Mouse (Mus musculus): ENCODE measurements around the gene Rfng. TPM values are rescaled to one million over a fixed set of nuclear protein-coding genes. Genes with fewer than 3 reads are reported as not detected.

The Rfng gene
- total and polyA plus RNA-seq, 3 experiments: 12.7 to 40.7 TPM; not detected in 1

DNA sequence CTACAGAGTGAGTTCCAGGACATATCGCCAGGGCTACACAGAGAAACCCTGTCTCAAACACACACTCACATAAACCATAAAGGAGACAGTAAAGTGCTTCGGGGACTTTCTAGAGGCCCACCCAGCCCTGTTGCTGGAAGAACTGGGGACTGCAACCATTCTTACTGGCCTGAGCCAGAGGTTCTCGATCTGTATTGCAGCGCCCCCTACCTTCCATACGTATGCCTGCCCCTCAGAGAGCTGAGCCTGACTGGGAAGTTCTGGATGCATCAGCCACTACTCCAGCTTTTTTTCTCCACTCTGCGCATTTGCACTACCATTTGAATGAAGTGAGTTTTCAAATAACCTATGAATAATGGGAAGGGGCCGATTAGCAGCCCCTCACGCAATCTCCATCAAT lies 34.6 kb downstream of the Rfng start:
- Histone ChIP-seq H3K4me1 (ENCODE audit: control insufficient read depth in 1 of 2, insufficient read depth in 2 of 2, low read length in 2 of 2) (no peaks in the 10 kb centered on the region; a peak in 2 of 4 replicates), H3K9ac (ENCODE audit: control insufficient read depth, low read depth, low read length, poor library complexity, severe bottlenecking) (no peak overlapping the region), H3K36me3 (ENCODE audit: control insufficient read depth in 1 of 2, insufficient read depth in 2 of 2, low read length in 2 of 2) (no peaks in the 10 kb centered on the region), H3K79me2 (ENCODE audit: control insufficient read depth, insufficient read depth, low read length, poor library complexity) (no peaks in the 10 kb centered on the region), H3K4me3 (ENCODE audit: control insufficient read depth in 1 of 2, insufficient read depth in 1 of 2, low read depth in 2 of 2, low read length in 2 of 2) (no peak overlapping the region), H3K9me3 (replicated peaks; ENCODE audit: insufficient read depth, low read length) (no peaks in the 10 kb centered on the region), H3K27me3 (ENCODE audit: control insufficient read depth in 1 of 2, insufficient read depth in 2 of 2, low read length in 2 of 2) (0 out of 4 replicates have a peak, but pooled peaks cover 0 to 4% of the 10 kb centered on the region in 2 experiments), H3K27ac (ENCODE audit: control insufficient read depth, low read depth, low read length) (no peak overlapping the region)
- peak; percentile 66 for DNase-seq (ENCODE audit: low read depth, low spot score)
- TF ChIP-seq ZKSCAN1 (IDR thresholded peaks at IDR 0.05; ENCODE audit: low read depth, low read length): no peak
- no peak for TF ChIP-seq KAT2A (conservative IDR thresholded peaks at IDR 0.05; ENCODE audit: low read depth, low read length)
- no peak for TF ChIP-seq JUND (IDR thresholded peaks at IDR 0.05; ENCODE audit: low read depth, low read length)
- no peak for TF ChIP-seq TAL1 (IDR thresholded peaks at IDR 0.05; ENCODE audit: low read length)
- peak; percentile 29; the same call in 1 of the 2 replicates for TF ChIP-seq ZC3H11A (IDR thresholded peaks at IDR 0.05; ENCODE audit: low read depth, low read length)
- TF ChIP-seq MEF2A (IDR thresholded peaks at IDR 0.05; ENCODE audit: extremely low read depth, insufficient replicate concordance, low read depth, low read length, poor library complexity, severe bottlenecking): no peak
- no peak for TF ChIP-seq CHD1 (IDR thresholded peaks at IDR 0.05; ENCODE audit: low read depth, low read length)
- no peak for TF ChIP-seq EP300 (IDR thresholded peaks at IDR 0.05; ENCODE audit: low read depth in 1 of 2, low read length in 2 of 2)
- TF ChIP-seq GATA1 (IDR thresholded peaks at IDR 0.05; ENCODE audit: low read depth, low read length): no peak
- TF ChIP-seq RAD21 (IDR thresholded peaks at IDR 0.05; ENCODE audit: low read depth, low read length): peak; percentile 64
- no peak for TF ChIP-seq BHLHE40 (IDR thresholded peaks at IDR 0.05; ENCODE audit: borderline replicate concordance, low read depth, low read length)
- TF ChIP-seq MAFK (IDR thresholded peaks at IDR 0.05; ENCODE audit: borderline replicate concordance, low read depth, low read length): no peak
- no peak for TF ChIP-seq CHD2 (IDR thresholded peaks at IDR 0.05; ENCODE audit: low read length)
- TF ChIP-seq E2F4 (IDR thresholded peaks at IDR 0.05; ENCODE audit: borderline replicate concordance, low read depth, low read length): no peak
- no peak for TF ChIP-seq MYB (IDR thresholded peaks at IDR 0.05; ENCODE audit: low read depth, low read length)
- TF ChIP-seq CTCF (IDR thresholded peaks at IDR 0.05 in 2 of 3, conservative IDR thresholded peaks at IDR 0.05 in 1 of 3; ENCODE audit: control insufficient read depth in 1 of 3, insufficient read depth in 1 of 3, low read depth in 2 of 3, low read length in 3 of 3, poor library complexity in 1 of 3, severe bottlenecking in 1 of 3): peak; percentile 49 to 75 (median 67)
- no peak for TF ChIP-seq MAX (IDR thresholded peaks at IDR 0.05; ENCODE audit: low read length)
- no peak for TF ChIP-seq MXI1 (IDR thresholded peaks at IDR 0.05; ENCODE audit: low read depth, low read length)
- TF ChIP-seq SMC3 (IDR thresholded peaks at IDR 0.05; ENCODE audit: low read depth, low read length): peak; percentile 57
- no peak for TF ChIP-seq HCFC1 (IDR thresholded peaks at IDR 0.05; ENCODE audit: low read depth, low read length)
- TF ChIP-seq MAZ (IDR thresholded peaks at IDR 0.05; ENCODE audit: low read depth, low read length): no peak
- TF ChIP-seq GABPA (IDR thresholded peaks at IDR 0.05; ENCODE audit: low read depth, low read length): no peak
- TF ChIP-seq TBP (IDR thresholded peaks at IDR 0.05; ENCODE audit: low read depth, low read length): no peak
- no peak for TF ChIP-seq USF2 (IDR thresholded peaks at IDR 0.05; ENCODE audit: borderline replicate concordance in 1 of 2, insufficient read depth in 1 of 2, low read depth in 1 of 2, low read length in 2 of 2)
- TF ChIP-seq RCOR1 (IDR thresholded peaks at IDR 0.05; ENCODE audit: low read depth, low read length): no peak
- TF ChIP-seq NELFE (IDR thresholded peaks at IDR 0.05; ENCODE audit: low read depth, low read length): no peak
- TF ChIP-seq USF1 (IDR thresholded peaks at IDR 0.05; ENCODE audit: low read depth, low read length): no peak
- no peak for TF ChIP-seq NRF1 (IDR thresholded peaks at IDR 0.05; ENCODE audit: insufficient read depth, low read depth, low read length, poor library complexity, severe bottlenecking)
